Mouse (Mus musculus) cortical plate, adult 2 months (tissue): Measurements from ENCODE around the gene Lrrc15.

Experiments
- CTCF ChIP-seq: fragments of 200-500 bp; IDR thresholded peaks from 2 replicates; pipeline ENCODE4 v1.5.1; 2011; ENCODE audit warnings: mild to moderate bottlenecking, control low read depth, low read length; ENCODE audit not compliant: insufficient read depth; ENCODE audit errors: extremely low read depth
- POLR2A ChIP-seq: fragments of 200-500 bp; IDR thresholded peaks from 2 replicates; pipeline ENCODE4 v1.6.1; 2011; ENCODE audit warnings: mild to moderate bottlenecking, low read length, control low read depth; ENCODE audit not compliant: insufficient read depth; ENCODE audit errors: extremely low read depth

DNA sequence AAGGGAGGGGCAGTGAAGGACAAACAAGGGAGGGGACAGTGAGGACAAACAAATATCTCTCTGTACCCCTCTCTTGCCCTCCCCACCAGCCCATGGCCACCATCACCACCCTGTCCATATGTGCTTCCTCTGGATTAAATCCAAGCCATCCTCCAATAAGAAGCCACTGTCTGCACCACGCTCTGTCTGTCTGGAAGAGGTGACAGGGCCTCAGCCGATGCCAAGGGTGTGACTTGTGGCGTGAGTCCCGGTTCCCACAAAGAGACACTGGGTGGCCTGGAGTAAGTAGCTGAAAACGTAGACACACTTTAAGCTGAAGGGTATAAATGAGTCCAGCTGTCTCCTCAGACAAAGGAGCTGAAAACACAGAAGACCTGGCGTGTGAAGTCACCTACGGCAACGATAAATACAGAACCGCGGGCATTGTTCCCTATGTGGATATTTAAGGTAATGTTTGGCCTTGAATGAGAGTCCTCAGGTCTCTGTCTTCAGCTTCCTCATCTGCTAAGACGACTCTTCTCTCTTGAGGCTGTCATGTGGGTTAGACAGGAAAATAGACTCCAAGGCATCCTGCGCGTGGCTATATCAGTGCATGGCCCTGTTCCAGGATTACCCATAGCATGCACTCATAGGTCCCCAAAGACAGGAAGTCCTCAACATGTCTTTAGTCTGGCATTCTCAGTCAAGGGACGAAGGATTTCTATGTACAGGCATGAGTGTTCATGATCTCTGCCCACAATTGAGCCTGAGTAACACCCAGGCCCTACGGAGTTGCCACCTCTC is 7.3 kb downstream of the Lrrc15 start:
- TF ChIP-seq CTCF (no peak), POLR2A (no peak)
